Mouse (Mus musculus) left cerebral cortex, adult 2 months (tissue): ENCODE results near the gene Prrg4. TPM values are rescaled to one million over a fixed set of nuclear protein-coding genes. Genes with fewer than 3 reads are reported as not detected.
"Not testable (repeated sequence)": the region's sequence is repeated elsewhere in the genome, so short reads cannot be mapped to it uniquely, and the experiment has no call there.

Source experiments
- DNase-seq, 2 experiments: peaks; one replicate each; pipeline ENCODE4 v3.0.0; 2021 to 2022; ENCODE audit warnings: low spot score in 2 of 2, mixed read lengths in 1 of 2; ENCODE audit errors: extremely low spot score in 1 of 2
- H3K27ac ChIP-seq: fragments of 200-600 bp; 2 replicates; pipeline ENCODE4 v1.8.1; 2022
- H3K4me3 ChIP-seq: fragments of 200-600 bp; 2 replicates; pipeline ENCODE4 v1.8.1; 2022
- CTCF ChIP-seq: fragments of 200-600 bp; IDR thresholded peaks from 2 replicates; pipeline ENCODE4 v1.8.1; 2022; ENCODE audit warnings: antibody characterized with exemption, mild to moderate bottlenecking, moderate library complexity
- intact Hi-C: fragments of 180-260 bp; cut with DNase I; formaldehyde crosslinking; loops from one replicate; pipeline ENCODE4 v1.15.1; 2025
- long read RNA-seq, 2 experiments: library from polyadenylated mRNA; stranded (forward); transcript quantifications; one replicate each; pipeline ENCODE4 v2.0.0; 2021; ENCODE audit warnings: borderline mapping rate in 2 of 2
- total RNA-seq, 2 experiments: library from RNA; stranded (reverse); gene quantifications; 2 replicates each; pipeline ENCODE4 v1.2.3; 2021

The Prrg4 gene
- total RNA-seq: under 1 TPM; 0.49 to 0.63 TPM
- long read RNA-seq, experiment 1: 0 reads
- long read RNA-seq, experiment 2: 0 reads

GRCm38 (mm10) chr2:104849276-104849990 is at the start of gene Prrg4:
Prrg4 (minus strand) TSS chr2:104849876.
- peak; percentile 33 to 51 for DNase-seq
- peak within 1 kb of the TSS; percentile 65 for H3K4me3 ChIP-seq
- H3K27ac ChIP-seq: no peak within 1 kb of the TSS
- no peak for TF ChIP-seq CTCF
- intact Hi-C loops: no loop called here

- H3K27ac ChIP-seq: no peak overlapping the region
- intact Hi-C loops: loop anchor here (1.0 kb wide), 1 partner anchor 341 kb away; no protein-coding TSS in a partner anchor
- peak; percentile 76 to 82 for DNase-seq
- peak; percentile 90 for TF ChIP-seq CTCF
- no peak overlapping the region for H3K4me3 ChIP-seq
Observed at GRCm38 (mm10) chr2:104887882-104888566, 38.3 kb upstream of the Prrg4 start.

GRCm38 (mm10) chr2:104887331-104887730 is 37.7 kb upstream of the Prrg4 start:
- intact Hi-C loops, H3K27ac ChIP-seq, H3K4me3 ChIP-seq, DNase-seq: not testable (repeated sequence)

GRCm38 (mm10) chr2:104886109-104886508 is 36.4 kb upstream of the Prrg4 start:
- intact Hi-C loops: no loop called here
- no peak for DNase-seq
- Histone ChIP-seq H3K27ac (no peak overlapping the region), H3K4me3 (no peak overlapping the region)
- no peak for TF ChIP-seq CTCF

- H3K27ac ChIP-seq: no peak overlapping the region
- DNase-seq: no peak
- TF ChIP-seq CTCF: no peak
- intact Hi-C loops: no loop called here
- no peak overlapping the region for H3K4me3 ChIP-seq
Observed at GRCm38 (mm10) chr2:104878794-104879193, 29.1 kb upstream of the Prrg4 start.

- TF ChIP-seq CTCF: no peak
- Histone ChIP-seq H3K27ac (no peak overlapping the region), H3K4me3 (no peak overlapping the region)
- intact Hi-C loops: no loop called here
- no peak for DNase-seq
Observed at GRCm38 (mm10) chr2:104869101-104869500, 19.4 kb upstream of the Prrg4 start.

- DNase-seq: no peak
- no peak within 1 kb of the TSS for H3K4me3 ChIP-seq
- no peak for TF ChIP-seq CTCF
- intact Hi-C loops: no loop called here
- H3K27ac ChIP-seq: no peak within 1 kb of the TSS
Observed at GRCm38 (mm10) chr2:104867282-104867855, 17.7 kb upstream of the Prrg4 start, which contains the start of gene Ccdc73. Ccdc73 (plus strand) TSS chr2:104867805.

GRCm38 (mm10) chr2:104864176-104864860 is 14.6 kb upstream of the Prrg4 start:
- DNase-seq: no peak
- H3K4me3 ChIP-seq: no peak overlapping the region
- intact Hi-C loops: no loop called here
- H3K27ac ChIP-seq: no peak overlapping the region
- no peak for TF ChIP-seq CTCF

- H3K27ac ChIP-seq: no peak overlapping the region
- H3K4me3 ChIP-seq: no peak overlapping the region
- no peak for TF ChIP-seq CTCF
- no peak for DNase-seq
- intact Hi-C loops: no loop called here
Observed at GRCm38 (mm10) chr2:104860426-104860825, 10.8 kb upstream of the Prrg4 start.

- H3K27ac ChIP-seq: no peak overlapping the region
- no peak for DNase-seq
- no peak for TF ChIP-seq CTCF
- intact Hi-C loops: no loop called here
- no peak overlapping the region for H3K4me3 ChIP-seq
Observed at GRCm38 (mm10) chr2:104859060-104859459, 9.4 kb upstream of the Prrg4 start.

- DNase-seq, H3K4me3 ChIP-seq, intact Hi-C loops, H3K27ac ChIP-seq: not testable (repeated sequence)
Observed at GRCm38 (mm10) chr2:104858083-104858482, 8.4 kb upstream of the Prrg4 start.

- H3K4me3 ChIP-seq: no peak overlapping the region
- TF ChIP-seq CTCF: no peak
- no peak for DNase-seq
- intact Hi-C loops: no loop called here
- H3K27ac ChIP-seq: no peak overlapping the region
Observed at GRCm38 (mm10) chr2:104856218-104856617, 6.5 kb upstream of the Prrg4 start.
